Mouse (Mus musculus): ENCODE data around the gene Ngf.

- TF ChIP-seq GATA1 (IDR thresholded peaks at IDR 0.05; ENCODE audit: borderline replicate concordance, low read length): no peak
- TF ChIP-seq FLI1 (IDR thresholded peaks at IDR 0.05; ENCODE audit: low read length): no peak
Measured at GRCm38 (mm10) chr3:102525856-102526255, 56.1 kb downstream of the Ngf start.

All from megakaryocyte, embryonic 14.5 days (primary cell).